Comparison of ENCODE assay signal across 22 mouse cellular contexts in the genomic region with DNA sequence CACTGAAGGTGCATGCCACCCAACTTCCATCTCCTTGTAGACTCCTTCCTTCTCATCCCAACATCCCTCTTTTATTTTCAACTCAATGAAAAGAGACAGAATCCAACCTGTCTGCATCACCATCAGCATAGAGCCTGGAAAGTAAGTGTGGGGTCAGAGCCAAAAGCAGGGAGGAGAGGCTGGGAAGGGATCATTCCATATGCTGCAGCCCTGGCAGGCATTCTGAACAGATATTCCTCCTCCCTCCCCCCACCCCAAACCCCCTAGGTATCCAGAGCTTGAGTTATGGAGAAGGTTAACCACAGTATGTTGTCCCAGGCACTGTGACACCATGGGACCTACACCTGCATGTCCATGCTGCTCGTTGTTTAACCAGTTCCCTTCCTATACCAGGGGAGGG.
DNase-seq lines count a peak whose midpoint lies in the region; ATAC-seq lines count a peak whose summit lies in the region.
"Had no signal": no experiment of that assay in that cellular context is flagged by ENCODE, and none has a peak within 500 bp of the region (broad histone marks: within the 10 kb centered on the region; RNA-seq: fewer than 3 reads in every experiment).

No protein-coding gene starts in this region.

- peak overlapping the region; percentile 13; the same call in 1 of the 2 replicates for H3K27ac ChIP-seq in embryonic facial prominence, embryonic 14.5 days (replicated peaks; ENCODE audit: low read depth, low read length)
- H3K27ac ChIP-seq in embryonic facial prominence, embryonic 10.5 days (replicated peaks) = no peak overlapping the region
- no peak overlapping the region for H3K27ac ChIP-seq in hindbrain, embryonic 16.5 days (ENCODE audit: low read depth, low read length)
- no peak overlapping the region for H3K27ac ChIP-seq in hindbrain, embryonic 11.5 days (ENCODE audit: low read depth, low read length)
- H3K27ac ChIP-seq in midbrain, embryonic 16.5 days (ENCODE audit: low read length) = no peak overlapping the region
- H3K27ac ChIP-seq in midbrain, embryonic 13.5 days = no peak overlapping the region
- H3K27ac ChIP-seq: embryonic facial prominence, embryonic 12.5 days; heart, adult 2 months; heart, embryonic 15.5 days; hindbrain, embryonic 14.5 days had no signal

- H3K4me3 ChIP-seq in embryonic facial prominence, embryonic 14.5 days (ENCODE audit: low read depth, low read length) = no peak overlapping the region
- H3K4me3 ChIP-seq in embryonic facial prominence, embryonic 10.5 days = no peak overlapping the region
- no peak overlapping the region for H3K4me3 ChIP-seq in hindbrain, embryonic 16.5 days (ENCODE audit: low read length)
- no peak overlapping the region for H3K4me3 ChIP-seq in hindbrain, embryonic 11.5 days (ENCODE audit: low read depth, low read length)
- H3K4me3 ChIP-seq in midbrain, embryonic 16.5 days (ENCODE audit: low read depth, low read length) = no peak overlapping the region
- no peak overlapping the region for H3K4me3 ChIP-seq in midbrain, embryonic 13.5 days (replicated peaks)
- H3K4me3 ChIP-seq: embryonic facial prominence, embryonic 12.5 days; heart, adult 2 months; heart, embryonic 15.5 days had no signal

- no peak for ATAC-seq in embryonic facial prominence, embryonic 14.5 days (ENCODE audit: low read depth)
- peak; percentile 34; the same call in 1 of the 2 replicates for ATAC-seq in hindbrain, embryonic 16.5 days
- ATAC-seq in hindbrain, embryonic 11.5 days (ENCODE audit: low FRiP score) = no peak
- ATAC-seq in midbrain, embryonic 16.5 days = 0 out of 2 replicates have a peak, but pooled peaks have one; percentile 11
- no peak for ATAC-seq in midbrain, embryonic 13.5 days
- ATAC-seq: CD4-positive, CD25-positive, alpha-beta regulatory T cell, adult 4 months had no signal

- 72% methylated on average over 1 of the region's 1 CpGs for WGBS in embryonic facial prominence, embryonic 14.5 days
- WGBS in embryonic facial prominence, embryonic 10.5 days = 83% methylated on average over 1 of the region's 1 CpGs
- 67% methylated on average over 1 of the region's 1 CpGs for WGBS in hindbrain, embryonic 16.5 days
- 87% methylated on average over 1 of the region's 1 CpGs for WGBS in hindbrain, embryonic 11.5 days
- WGBS in midbrain, embryonic 16.5 days = 86% methylated on average over 1 of the region's 1 CpGs
- WGBS in midbrain, embryonic 13.5 days = 86% methylated on average over 1 of the region's 1 CpGs

- no peaks in the 10 kb centered on the region for H3K9me3 ChIP-seq in embryonic facial prominence, embryonic 14.5 days (ENCODE audit: control insufficient read depth, low read length)
- no peaks in the 10 kb centered on the region for H3K9me3 ChIP-seq in embryonic facial prominence, embryonic 10.5 days
- H3K9me3 ChIP-seq in hindbrain, embryonic 16.5 days (ENCODE audit: control insufficient read depth, low read length) = no peaks in the 10 kb centered on the region
- H3K9me3 ChIP-seq in hindbrain, embryonic 11.5 days (ENCODE audit: control insufficient read depth, low read length) = no peaks in the 10 kb centered on the region
- H3K9me3 ChIP-seq in midbrain, embryonic 16.5 days (replicated peaks; ENCODE audit: control insufficient read depth, low read length, poor library complexity, severe bottlenecking) = no peaks in the 10 kb centered on the region
- no peaks in the 10 kb centered on the region for H3K9me3 ChIP-seq in midbrain, embryonic 13.5 days
- H3K9me3 ChIP-seq: embryonic facial prominence, embryonic 12.5 days; heart, embryonic 15.5 days had no signal

- H3K4me1 ChIP-seq in embryonic facial prominence, embryonic 14.5 days (ENCODE audit: control insufficient read depth, insufficient read depth, low read length) = peaks cover 5% of the 10 kb centered on the region; the same call in 1 of the 2 replicates
- peaks cover 4% of the 10 kb centered on the region; the same call in 1 of the 2 replicates for H3K4me1 ChIP-seq in embryonic facial prominence, embryonic 10.5 days
- H3K4me1 ChIP-seq in hindbrain, embryonic 16.5 days (ENCODE audit: control insufficient read depth, insufficient read depth, low read depth, low read length) = peaks cover 10% of the 10 kb centered on the region
- H3K4me1 ChIP-seq in hindbrain, embryonic 11.5 days (replicated peaks; ENCODE audit: control insufficient read depth, insufficient read depth, low read length) = 0 out of 2 replicates have a peak, but pooled peaks cover 3% of the 10 kb centered on the region
- peaks cover 9% of the 10 kb centered on the region; the same call in 1 of the 2 replicates for H3K4me1 ChIP-seq in midbrain, embryonic 16.5 days (ENCODE audit: control insufficient read depth, insufficient read depth, low read length)
- peaks cover 9% of the 10 kb centered on the region for H3K4me1 ChIP-seq in midbrain, embryonic 13.5 days (replicated peaks)
- H3K4me1 ChIP-seq: heart, embryonic 15.5 days had no signal

- H3K9ac ChIP-seq in embryonic facial prominence, embryonic 14.5 days (ENCODE audit: low read depth, low read length) = no peak overlapping the region
- no peak overlapping the region for H3K9ac ChIP-seq in hindbrain, embryonic 16.5 days (ENCODE audit: low read depth, low read length)
- H3K9ac ChIP-seq in hindbrain, embryonic 11.5 days (ENCODE audit: low read depth, low read length) = no peak overlapping the region
- no peak overlapping the region for H3K9ac ChIP-seq in midbrain, embryonic 16.5 days (ENCODE audit: low read depth, low read length)
- no peak overlapping the region for H3K9ac ChIP-seq in midbrain, embryonic 13.5 days (replicated peaks)
- H3K9ac ChIP-seq: embryonic facial prominence, embryonic 12.5 days; heart, embryonic 15.5 days; hindbrain, embryonic 14.5 days had no signal

- no peaks in the 10 kb centered on the region for H3K36me3 ChIP-seq in embryonic facial prominence, embryonic 14.5 days (ENCODE audit: control insufficient read depth, insufficient read depth, low read length)
- H3K36me3 ChIP-seq in embryonic facial prominence, embryonic 10.5 days (replicated peaks) = no peaks in the 10 kb centered on the region
- no peaks in the 10 kb centered on the region for H3K36me3 ChIP-seq in hindbrain, embryonic 16.5 days (ENCODE audit: control insufficient read depth, insufficient read depth, low read length)
- no peaks in the 10 kb centered on the region for H3K36me3 ChIP-seq in hindbrain, embryonic 11.5 days (ENCODE audit: control insufficient read depth, insufficient read depth, low read length)
- H3K36me3 ChIP-seq in midbrain, embryonic 16.5 days (ENCODE audit: control insufficient read depth, insufficient read depth, low read length) = no peaks in the 10 kb centered on the region
- H3K36me3 ChIP-seq in midbrain, embryonic 13.5 days = no peaks in the 10 kb centered on the region
- H3K36me3 ChIP-seq: embryonic facial prominence, embryonic 12.5 days; G1E; heart, embryonic 15.5 days had no signal

- no peaks in the 10 kb centered on the region for H3K27me3 ChIP-seq in embryonic facial prominence, embryonic 14.5 days (replicated peaks; ENCODE audit: control insufficient read depth, insufficient read depth, low read length)
- peaks cover 15% of the 10 kb centered on the region for H3K27me3 ChIP-seq in embryonic facial prominence, embryonic 10.5 days (replicated peaks; ENCODE audit: low read depth, poor library complexity, severe bottlenecking)
- H3K27me3 ChIP-seq in hindbrain, embryonic 16.5 days (replicated peaks; ENCODE audit: control insufficient read depth, insufficient read depth, low read length) = no peaks in the 10 kb centered on the region
- H3K27me3 ChIP-seq in hindbrain, embryonic 11.5 days (ENCODE audit: control insufficient read depth, insufficient read depth, low read length) = no peaks in the 10 kb centered on the region
- no peaks in the 10 kb centered on the region for H3K27me3 ChIP-seq in midbrain, embryonic 16.5 days (ENCODE audit: control insufficient read depth, insufficient read depth, low read depth, low read length)
- no peaks in the 10 kb centered on the region for H3K27me3 ChIP-seq in midbrain, embryonic 13.5 days
- H3K27me3 ChIP-seq: embryonic facial prominence, embryonic 12.5 days had no signal

- no peak for DNase-seq in embryonic facial prominence, embryonic 14.5 days (ENCODE audit: low spot score)
- no peak for DNase-seq in embryonic facial prominence, embryonic 10.5 days (ENCODE audit: low spot score)
- DNase-seq in hindbrain, embryonic 11.5 days (ENCODE audit: low spot score) = no peak
- no peak for DNase-seq in right cerebral cortex, adult 18-20 months
- DNase-seq: adrenal gland, adult 8-10 months; adrenal gland, postnatal 36 days; B cell, adult 2 months; cerebellum, adult 11 months; cerebellum, adult 8-10 months; embryo, embryonic 11 days; gastrocnemius, postnatal 14 days; heart, adult 2 months; heart, postnatal 14 days had no signal

- no peak overlapping the region for H3K4me2 ChIP-seq in embryonic facial prominence, embryonic 14.5 days (ENCODE audit: low read depth, low read length)
- no peak overlapping the region for H3K4me2 ChIP-seq in hindbrain, embryonic 16.5 days (ENCODE audit: low read length)
- H3K4me2 ChIP-seq in hindbrain, embryonic 11.5 days (replicated peaks; ENCODE audit: low read depth, low read length) = no peak overlapping the region
- no peak overlapping the region for H3K4me2 ChIP-seq in midbrain, embryonic 16.5 days (ENCODE audit: low read length)
- no peak overlapping the region for H3K4me2 ChIP-seq in midbrain, embryonic 13.5 days (replicated peaks)
- H3K4me2 ChIP-seq: embryonic facial prominence, embryonic 12.5 days; heart, embryonic 11.5 days; heart, embryonic 15.5 days; hindbrain, embryonic 14.5 days had no signal

Comparison
In these comparisons a context has a peak if more than half of its experiments do, and no peak if none do; other contexts are left out.
1. ATAC-seq: peak in hindbrain, embryonic 16.5 days (single experiment) and midbrain, embryonic 16.5 days (single experiment); none in embryonic facial prominence, embryonic 14.5 days (single experiment), hindbrain, embryonic 11.5 days (single experiment) and midbrain, embryonic 13.5 days (single experiment).